Mouse (Mus musculus): ENCODE data around the gene Tmem210. TPM values are rescaled to one million over a fixed set of nuclear protein-coding genes. Genes with fewer than 3 reads are reported as not detected.
A peak's percentile ranks its signal among the peaks of the same experiment; 100 is the strongest.
"Not testable (repeated sequence)": the region's sequence is repeated elsewhere in the genome, so short reads cannot be mapped to it uniquely, and the experiment has no call there.

Tmem210 gene
- polyA plus RNA-seq, 1 experiment from 2014 or later, result not detected

DNA sequence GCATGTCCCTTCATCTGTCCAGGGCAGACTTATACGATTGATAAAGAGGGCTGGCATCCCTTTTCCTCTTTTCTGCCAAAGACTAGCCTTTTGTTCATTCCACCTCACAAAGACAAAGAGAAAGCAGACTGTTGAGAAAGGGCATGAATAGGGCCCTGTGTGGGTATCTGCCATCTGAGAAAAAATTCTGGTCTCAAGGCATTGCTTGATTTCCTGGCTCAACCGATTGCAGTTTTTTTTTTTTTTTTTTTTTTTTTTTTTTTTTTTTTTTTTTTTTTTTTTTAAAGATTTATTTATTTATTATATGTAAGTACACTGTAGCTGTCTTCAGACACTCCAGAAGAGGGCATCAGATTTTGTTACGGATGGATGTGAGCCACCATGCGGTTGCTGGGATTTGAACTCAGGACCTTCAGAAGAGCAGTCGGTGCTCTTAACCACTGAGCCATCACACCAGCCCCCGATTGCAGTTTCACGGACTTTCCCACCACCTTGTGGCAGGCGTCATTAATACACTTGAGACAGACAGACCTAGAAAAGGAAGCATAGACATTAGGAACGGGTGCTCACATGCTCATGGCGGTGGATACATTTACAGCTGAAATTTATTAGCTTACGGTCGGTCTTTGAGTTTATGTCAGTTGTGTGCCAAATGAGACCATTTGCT is 31.4 kb upstream of the Tmem210 start:
- H3K9ac ChIP-seq, result peak overlapping the region; percentile 88
- not testable (repeated sequence) for ATAC-seq (ENCODE audit: low read depth); H3K9me3 ChIP-seq; H3K27ac ChIP-seq (replicated peaks); H3K27me3 ChIP-seq
- H3K4me1 ChIP-seq (replicated peaks), result peaks cover 25% of the 10 kb centered on the region
- WGBS, result 59% methylated on average over 12 of the region's 12 CpGs
- peak overlapping the region; percentile 79 for H3K4me3 ChIP-seq
- H3K36me3 ChIP-seq, result peaks cover 18% of the 10 kb centered on the region
- peak overlapping the region; percentile 100 for H3K4me2 ChIP-seq

- Histone ChIP-seq H3K36me3 (peaks cover 12% of the 10 kb centered on the region; the same call in 1 of the 2 replicates), H3K4me1 (replicated peaks) (peaks cover 29% of the 10 kb centered on the region)
- H3K4me3 ChIP-seq; H3K27me3 ChIP-seq; H3K9me3 ChIP-seq; ATAC-seq (ENCODE audit: low read depth); H3K27ac ChIP-seq (replicated peaks); H3K9ac ChIP-seq; H3K4me2 ChIP-seq: not testable (repeated sequence)
- 91% methylated on average over 5 of the region's 5 CpGs for WGBS
Measured at GRCm38 (mm10) chr2:25257250-25257649, 30.7 kb upstream of the Tmem210 start.

DNA sequence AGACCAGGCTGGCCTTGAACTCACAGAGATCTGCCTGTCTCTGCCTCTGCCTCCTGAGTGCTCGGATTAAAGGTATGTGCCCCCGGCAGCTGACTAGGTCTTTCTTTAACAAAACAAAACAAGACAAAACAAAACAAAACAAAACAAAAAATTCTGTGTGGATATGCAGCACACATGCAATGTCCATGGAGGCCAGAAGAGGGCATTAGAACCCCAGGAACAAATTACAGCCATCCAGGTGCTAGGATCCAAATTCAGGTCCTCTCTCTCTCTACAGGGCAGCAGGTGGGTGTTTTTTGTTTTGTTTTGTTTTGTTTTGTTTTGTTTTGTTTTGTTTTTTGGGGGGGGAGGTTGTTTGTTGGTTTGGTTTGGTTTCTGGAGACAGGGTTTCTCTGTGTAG is 29.1 kb upstream of the Tmem210 start:
- H3K27me3 ChIP-seq, result peaks cover 5% of the 10 kb centered on the region

GRCm38 (mm10) chr2:25261870-25262269 is 26.1 kb upstream of the Tmem210 start:
- Histone ChIP-seq H3K27ac (replicated peaks) (peak overlapping the region; percentile 68), H3K27me3 (peaks cover 13% of the 10 kb centered on the region), H3K9ac (peak overlapping the region; percentile 62), H3K4me2 (peak overlapping the region; percentile 94), H3K4me1 (replicated peaks) (peaks cover 47% of the 10 kb centered on the region), H3K9me3 (no peaks in the 10 kb centered on the region), H3K4me3 (peak overlapping the region; percentile 81), H3K36me3 (no peaks in the 10 kb centered on the region)
- WGBS, result 57% methylated on average over 12 of the region's 12 CpGs
- peak; percentile 2; the same call in 1 of the 2 replicates for ATAC-seq (ENCODE audit: low read depth)

More for the DNA sequence above, 29.1 kb upstream of the Tmem210 start:
- no peak overlapping the region for H3K9ac ChIP-seq
- WGBS, result 54% methylated on average over 2 of the region's 2 CpGs
- no peak for ATAC-seq (ENCODE audit: low read depth)
- H3K27ac ChIP-seq (replicated peaks), result no peak overlapping the region
- no peaks in the 10 kb centered on the region for H3K9me3 ChIP-seq
- no peak overlapping the region for H3K4me2 ChIP-seq
- no peaks in the 10 kb centered on the region for H3K36me3 ChIP-seq
- H3K4me1 ChIP-seq (replicated peaks), result peaks cover 38% of the 10 kb centered on the region
- no peak overlapping the region for H3K4me3 ChIP-seq

GRCm38 (mm10) chr2:25262291-25262767 is 25.6 kb upstream of the Tmem210 start, which contains the start of gene Tprn:
Gene Tprn (plus strand): TSS chr2:25262618.
- no peaks in the 10 kb centered on the region for H3K36me3 ChIP-seq
- H3K9me3 ChIP-seq, result no peaks in the 10 kb centered on the region
- H3K4me2 ChIP-seq, result peak within 1 kb of the TSS; percentile 94
- peak; percentile 98 for ATAC-seq (ENCODE audit: low read depth)
- peak within 1 kb of the TSS; percentile 81 for H3K4me3 ChIP-seq
- H3K4me1 ChIP-seq (replicated peaks), result peaks cover 48% of the 10 kb centered on the region
- peaks cover 13% of the 10 kb centered on the region for H3K27me3 ChIP-seq
- peak within 1 kb of the TSS; percentile 87 for H3K27ac ChIP-seq (replicated peaks)
- H3K9ac ChIP-seq, result peak within 1 kb of the TSS; percentile 81
- 1% methylated on average over 39 of the region's 39 CpGs for WGBS

DNA sequence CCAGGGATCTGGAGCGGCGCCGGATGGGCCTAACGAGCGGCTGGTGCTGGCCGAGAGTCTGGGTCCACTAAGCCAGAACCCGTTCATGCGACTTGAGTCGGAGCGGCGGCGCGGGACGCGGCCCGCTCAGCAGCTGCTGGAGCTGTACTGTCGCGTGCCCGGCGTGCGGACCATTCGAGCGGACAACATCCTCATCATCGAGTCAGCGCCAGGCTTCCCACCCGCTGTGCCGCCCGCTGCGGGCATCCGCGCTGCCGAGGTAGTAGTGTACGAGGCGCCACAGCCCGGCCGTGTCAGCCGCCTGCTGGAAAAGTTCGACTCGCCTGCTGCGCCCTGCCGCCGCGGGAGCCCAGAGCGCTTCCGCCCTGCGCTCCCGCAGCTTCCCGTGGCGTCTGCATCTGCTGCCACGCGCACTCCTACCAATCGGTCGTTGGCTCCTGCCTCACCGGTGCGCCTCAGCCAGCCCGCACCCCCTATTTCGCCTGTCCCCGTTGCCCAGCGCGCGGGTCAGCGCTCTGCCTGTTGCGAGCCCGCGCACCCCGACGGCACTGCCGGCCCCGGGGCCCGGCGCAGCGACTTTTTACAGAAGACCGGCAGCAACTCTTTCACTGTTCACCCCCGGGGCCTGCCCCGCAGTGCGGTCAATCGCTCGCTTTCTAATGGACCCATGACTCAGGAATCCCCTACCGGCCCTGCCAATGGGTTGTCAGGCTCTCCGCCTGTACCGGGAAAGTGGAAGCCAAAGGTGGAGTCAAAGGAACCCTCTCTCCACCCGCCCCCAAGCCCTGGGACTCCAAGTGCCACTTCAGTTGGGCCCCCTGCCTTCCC is 24.9 kb upstream of the Tmem210 start:
- ATAC-seq (ENCODE audit: low read depth), result peak; percentile 28
- under 1% methylated on average over 82 of the region's 82 CpGs for WGBS
- Histone ChIP-seq H3K27ac (replicated peaks) (peak overlapping the region; percentile 87), H3K27me3 (peaks cover 13% of the 10 kb centered on the region), H3K4me3 (peak overlapping the region; percentile 81), H3K36me3 (no peaks in the 10 kb centered on the region), H3K9ac (peak overlapping the region; percentile 81), H3K9me3 (no peaks in the 10 kb centered on the region), H3K4me1 (replicated peaks) (peaks cover 54% of the 10 kb centered on the region), H3K4me2 (peak overlapping the region; percentile 94)

DNA sequence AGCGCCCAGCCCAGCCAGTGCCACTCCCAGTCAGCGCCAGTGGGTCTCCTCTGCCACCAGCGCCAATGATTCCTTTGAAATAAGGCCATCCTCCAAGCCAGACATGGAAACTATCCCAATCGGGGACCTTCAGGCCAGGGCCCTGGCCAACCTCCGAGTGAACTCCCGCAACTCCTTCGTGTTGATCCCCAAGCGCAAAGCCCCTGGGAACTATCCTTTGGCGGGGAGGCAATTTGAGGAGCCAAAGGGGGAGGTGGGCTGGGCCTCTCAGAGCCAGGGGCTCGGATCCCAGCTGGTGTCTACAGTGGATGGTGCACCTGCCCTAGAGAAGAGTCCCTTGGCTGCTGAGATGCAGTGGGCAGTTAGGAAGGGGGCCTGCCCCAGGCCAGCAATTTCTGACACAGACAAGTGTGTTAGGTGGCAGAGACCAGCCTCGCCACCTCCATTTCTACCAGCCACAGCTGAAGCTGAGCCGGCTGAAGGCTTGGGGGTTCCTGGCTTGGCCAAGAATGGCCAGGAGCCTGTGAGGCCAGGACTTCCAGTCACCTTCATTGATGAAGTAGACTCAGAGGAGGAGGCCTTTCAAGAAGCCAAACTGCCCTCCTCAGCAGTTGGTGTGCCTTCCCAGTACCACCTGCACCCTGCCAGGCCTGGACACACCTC is 24.2 kb upstream of the Tmem210 start:
- peak overlapping the region; percentile 81 for H3K9ac ChIP-seq
- no peak for ATAC-seq (ENCODE audit: low read depth)
- peak overlapping the region; percentile 87; the same call in 1 of the 2 replicates for H3K27ac ChIP-seq (replicated peaks)
- no peaks in the 10 kb centered on the region for H3K9me3 ChIP-seq
- peaks cover 59% of the 10 kb centered on the region for H3K4me1 ChIP-seq (replicated peaks)
- H3K27me3 ChIP-seq, result peaks cover 13% of the 10 kb centered on the region
- H3K4me3 ChIP-seq, result peak overlapping the region; percentile 81
- 15% methylated on average over 12 of the region's 12 CpGs for WGBS
- H3K4me2 ChIP-seq, result peak overlapping the region; percentile 94
- H3K36me3 ChIP-seq, result peaks cover 7% of the 10 kb centered on the region; the same call in 1 of the 2 replicates

GRCm38 (mm10) chr2:25264286-25264660 is 23.7 kb upstream of the Tmem210 start:
- H3K27ac ChIP-seq (replicated peaks), result no peak overlapping the region
- peaks cover 59% of the 10 kb centered on the region for H3K4me1 ChIP-seq (replicated peaks)
- H3K4me2 ChIP-seq, result peak overlapping the region; percentile 94
- H3K9ac ChIP-seq, result peak overlapping the region; percentile 81
- no peaks in the 10 kb centered on the region for H3K9me3 ChIP-seq
- 70% methylated on average over 5 of the region's 5 CpGs for WGBS
- peak overlapping the region; percentile 81 for H3K4me3 ChIP-seq
- H3K27me3 ChIP-seq, result peaks cover 13% of the 10 kb centered on the region
- H3K36me3 ChIP-seq, result peaks cover 13% of the 10 kb centered on the region
- no peak for ATAC-seq (ENCODE audit: low read depth)

GRCm38 (mm10) chr2:25264851-25265250 is 23.1 kb upstream of the Tmem210 start:
- H3K27me3 ChIP-seq, result peaks cover 13% of the 10 kb centered on the region

GRCm38 (mm10) chr2:25265897-25266656 is 21.9 kb upstream of the Tmem210 start:
- Histone ChIP-seq H3K9me3 (no peaks in the 10 kb centered on the region), H3K4me1 (replicated peaks) (peaks cover 69% of the 10 kb centered on the region), H3K36me3 (peaks cover 31% of the 10 kb centered on the region), H3K4me2 (peak overlapping the region; percentile 94), H3K9ac (peak overlapping the region; percentile 69), H3K4me3 (peak overlapping the region; percentile 81), H3K27me3 (peaks cover 13% of the 10 kb centered on the region), H3K27ac (replicated peaks) (peak overlapping the region; percentile 83)
- 58% methylated on average over 6 of the region's 6 CpGs for WGBS
- ATAC-seq (ENCODE audit: low read depth), result no peak

More at GRCm38 (mm10) chr2:25264851-25265250, 23.1 kb upstream of the Tmem210 start:
- ATAC-seq (ENCODE audit: low read depth), result no peak
- H3K4me3 ChIP-seq, result peak overlapping the region; percentile 81
- H3K9me3 ChIP-seq, result no peaks in the 10 kb centered on the region
- H3K36me3 ChIP-seq, result peaks cover 18% of the 10 kb centered on the region
- peak overlapping the region; percentile 81 for H3K9ac ChIP-seq
- no peak overlapping the region for H3K27ac ChIP-seq (replicated peaks)
- WGBS, result 76% methylated on average over 3 of the region's 3 CpGs
- peaks cover 59% of the 10 kb centered on the region for H3K4me1 ChIP-seq (replicated peaks)
- H3K4me2 ChIP-seq, result peak overlapping the region; percentile 94

DNA sequence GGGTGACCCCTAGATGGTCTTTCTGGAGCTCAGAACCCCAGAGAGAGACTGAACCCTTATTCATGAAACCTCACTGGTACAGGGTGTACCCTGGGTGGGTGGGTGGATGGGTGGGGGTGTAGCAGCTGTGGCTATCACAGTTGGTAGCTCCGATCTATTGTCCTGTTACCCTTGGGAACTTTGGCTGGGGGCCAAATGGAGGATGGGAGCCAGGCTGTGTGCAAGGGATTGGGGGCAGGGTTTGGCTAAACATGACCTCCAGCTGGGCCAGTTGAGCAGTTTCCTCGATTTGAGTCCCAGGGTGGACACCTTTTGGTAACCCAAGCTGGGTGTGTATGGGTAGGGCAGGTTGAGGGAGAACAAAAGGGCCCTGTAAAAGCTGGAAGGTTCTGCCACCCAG is 21.2 kb upstream of the Tmem210 start:
- 26% methylated on average over 2 of the region's 2 CpGs for WGBS
- no peaks in the 10 kb centered on the region for H3K9me3 ChIP-seq
- peak overlapping the region; percentile 83 for H3K27ac ChIP-seq (replicated peaks)
- peak overlapping the region; percentile 81 for H3K4me3 ChIP-seq
- peak overlapping the region; percentile 94 for H3K4me2 ChIP-seq
- H3K36me3 ChIP-seq, result peaks cover 34% of the 10 kb centered on the region
- peaks cover 13% of the 10 kb centered on the region for H3K27me3 ChIP-seq
- peak overlapping the region; percentile 69 for H3K9ac ChIP-seq
- ATAC-seq (ENCODE audit: low read depth), result no peak
- H3K4me1 ChIP-seq (replicated peaks), result peaks cover 75% of the 10 kb centered on the region

All from neural tube, embryonic 13.5 days (tissue).